Mouse (Mus musculus) spleen, adult 2 months (tissue): ENCODE measurements around the gene Bag1. TPM values are rescaled to one million over a fixed set of nuclear protein-coding genes. Genes with fewer than 3 reads are reported as not detected.

Experiments used
- DNase-seq, 2 experiments: peaks; one replicate each; pipeline versions ENCODE4 v3.0.0 to v3.0.0-alpha.2; 2012 to 2021; ENCODE audit warnings: low spot score in 2 of 2, low read depth in 1 of 2
- H3K27ac ChIP-seq: fragments of 200-500 bp; 2 replicates; pipeline ENCODE4 v1.5.1; 2012; ENCODE audit warnings: low read length, inconsistent platforms; ENCODE audit not compliant: insufficient read depth
- H3K27me3 ChIP-seq: fragments of 200-500 bp; 2 replicates; pipeline ENCODE4 v1.6.1; 2012; ENCODE audit warnings: mild to moderate bottlenecking, moderate library complexity, low read length, inconsistent platforms; ENCODE audit not compliant: control insufficient read depth, insufficient read depth
- H3K36me3 ChIP-seq: fragments of 200-500 bp; 2 replicates; pipeline ENCODE4 v1.6.1; 2012; ENCODE audit warnings: mild to moderate bottlenecking, low read length, inconsistent platforms; ENCODE audit not compliant: control insufficient read depth, insufficient read depth
- H3K4me1 ChIP-seq: fragments of 200-500 bp; 2 replicates; pipeline ENCODE4 v1.6.1; 2011; ENCODE audit warnings: inconsistent platforms; ENCODE audit not compliant: control insufficient read depth, insufficient read depth, insufficient read length
- H3K4me3 ChIP-seq: fragments of 200-500 bp; 2 replicates; pipeline ENCODE4 v1.5.1; 2011; ENCODE audit warnings: mild to moderate bottlenecking, inconsistent platforms; ENCODE audit not compliant: insufficient read depth, insufficient read length; ENCODE audit errors: extremely low read depth
- CTCF ChIP-seq: fragments of 200-500 bp; IDR thresholded peaks from 2 replicates; pipeline ENCODE4 v1.5.1; 2011; ENCODE audit warnings: mild to moderate bottlenecking, inconsistent platforms; ENCODE audit not compliant: insufficient read depth, insufficient read length, insufficient replicate concordance; ENCODE audit errors: extremely low read depth
- POLR2A ChIP-seq: fragments of 200-500 bp; IDR thresholded peaks from 2 replicates; pipeline ENCODE4 v1.6.1; 2011; ENCODE audit warnings: low read depth, low read length, inconsistent platforms
- WGBS: fragments of 180-500 bp; shearing (Covaris S2); methylation state at CpG from one replicate; pipeline ENCODE4 v1.1.7; 2018; 5-methylcytosine and 5-hydroxymethylcytosine counted together
- polyA plus RNA-seq: library from polyadenylated mRNA; depleted of rRNA; stranded (reverse); fragments of >200 nt; gene quantifications from 2 replicates; pipeline ENCODE4 v1.2.3, GENCODE M21; 2012

The Bag1 gene
- polyA plus RNA-seq, 1 experiment = 43.8 TPM

- no peak for DNase-seq
- Histone ChIP-seq H3K27me3 (no peaks in the 10 kb centered on the region), H3K4me1 (peaks cover 1% of the 10 kb centered on the region; the same call in 1 of the 2 replicates), H3K27ac (no peak overlapping the region), H3K36me3 (peaks cover 9% of the 10 kb centered on the region), H3K4me3 (no peak overlapping the region)
- TF ChIP-seq CTCF (no peak), POLR2A (no peak)
- 94% methylated on average over 3 of the region's 3 CpGs for WGBS
Measured at GRCm38 (mm10) chr4:40975678-40976077, 27.6 kb upstream of the Bag1 start.

GRCm38 (mm10) chr4:40974011-40974410 is 25.9 kb upstream of the Bag1 start:
- H3K36me3 ChIP-seq = peaks cover 9% of the 10 kb centered on the region
- TF ChIP-seq CTCF = no peak
- no peak for TF ChIP-seq POLR2A
- WGBS = 92% methylated on average over 1 of the region's 1 CpGs
- no peak for DNase-seq
- H3K27ac ChIP-seq = no peak overlapping the region
- no peaks in the 10 kb centered on the region for H3K27me3 ChIP-seq
- no peak overlapping the region for H3K4me3 ChIP-seq
- peaks cover 4% of the 10 kb centered on the region; the same call in 1 of the 2 replicates for H3K4me1 ChIP-seq

- no peak overlapping the region for H3K27ac ChIP-seq
- H3K4me3 ChIP-seq = peak overlapping the region; percentile 99; the same call in 1 of the 2 replicates
- WGBS = 24% methylated on average over 13 of the region's 13 CpGs
- H3K4me1 ChIP-seq = peaks cover 4% of the 10 kb centered on the region; the same call in 1 of the 2 replicates
- no peaks in the 10 kb centered on the region for H3K27me3 ChIP-seq
- H3K36me3 ChIP-seq = 0 out of 2 replicates have a peak, but pooled peaks cover 3% of the 10 kb centered on the region
- peak; percentile 16 to 48 for DNase-seq
- no peak for TF ChIP-seq POLR2A
- peak; percentile 41; the same call in 1 of the 2 replicates for TF ChIP-seq CTCF
Measured at GRCm38 (mm10) chr4:40971744-40972143, 23.6 kb upstream of the Bag1 start.

- Histone ChIP-seq H3K4me1 (peaks cover 4% of the 10 kb centered on the region; the same call in 1 of the 2 replicates), H3K27me3 (no peaks in the 10 kb centered on the region), H3K36me3 (peaks cover 4% of the 10 kb centered on the region), H3K27ac (peak within 1 kb of the TSS; percentile 97), H3K4me3 (peak within 1 kb of the TSS; percentile 99)
- TF ChIP-seq POLR2A (peak; percentile 71), CTCF (no peak)
- under 1% methylated on average over 85 of the region's 85 CpGs for WGBS
- DNase-seq = peak; percentile 90 to 96
Measured at GRCm38 (mm10) chr4:40970842-40971701, 23.0 kb upstream of the Bag1 start, which contains the start of gene Nfx1. Gene Nfx1 (plus strand): TSS chr4:40970906.

- WGBS = 0% methylated on average over 16 of the region's 16 CpGs
- Histone ChIP-seq H3K27me3 (no peaks in the 10 kb centered on the region), H3K27ac (peak overlapping the region; percentile 77), H3K4me3 (peak overlapping the region; percentile 99), H3K4me1 (peaks cover 4% of the 10 kb centered on the region; the same call in 1 of the 2 replicates), H3K36me3 (peaks cover 8% of the 10 kb centered on the region)
- TF ChIP-seq CTCF (no peak), POLR2A (no peak)
- no peak for DNase-seq
Measured at GRCm38 (mm10) chr4:40970592-40970841, 22.4 kb upstream of the Bag1 start.

GRCm38 (mm10) chr4:40969781-40970591 is 21.9 kb upstream of the Bag1 start:
- Histone ChIP-seq H3K27me3 (no peaks in the 10 kb centered on the region), H3K4me1 (peaks cover 4% of the 10 kb centered on the region; the same call in 1 of the 2 replicates), H3K4me3 (peak overlapping the region; percentile 99), H3K36me3 (peaks cover 8% of the 10 kb centered on the region), H3K27ac (peak overlapping the region; percentile 77; the same call in 1 of the 2 replicates)
- TF ChIP-seq CTCF = no peak
- no peak for TF ChIP-seq POLR2A
- 13% methylated on average over 13 of the region's 13 CpGs for WGBS
- DNase-seq = no peak
